Mouse (Mus musculus) forebrain, postnatal 0 days (tissue): ENCODE measurements at regions not wholly inside any gene's neighbourhood (a gene's known extent, or its start where the extent isn't known, plus 50 kb on each side); places are given as distances from the start of the nearest gene placed in this dataset. TPM values are rescaled to one million over a fixed set of nuclear protein-coding genes. Genes with fewer than 3 reads are reported as not detected.

Experiments
- ATAC-seq: fragments of 200-750 bp; cut with Nextera tagmentation; 2 replicates; pipeline ENCODE4 v1.8.0; 2017; ENCODE audit warnings: mild to moderate bottlenecking, moderate library complexity
- DNase-seq: peaks from one replicate; pipeline ENCODE4 v3.0.0-alpha.2; 2015
- H3K27ac ChIP-seq: fragments of 300-500 bp; sonication (generic); 2 replicates; pipeline ENCODE4 v1.5.1; 2014; ENCODE audit warnings: low read depth, mild to moderate bottlenecking, antibody characterized with exemption, low read length, moderate library complexity, mixed read lengths
- H3K27me3 ChIP-seq: fragments of 300-500 bp; sonication (generic); 2 replicates; pipeline ENCODE4 v1.6.1; 2014; ENCODE audit warnings: mild to moderate bottlenecking, low read length, mixed read lengths; ENCODE audit not compliant: insufficient read depth
- H3K36me3 ChIP-seq: fragments of 300-500 bp; sonication (generic); 2 replicates; pipeline ENCODE4 v1.6.1; 2014; ENCODE audit warnings: mild to moderate bottlenecking, moderate library complexity; ENCODE audit not compliant: insufficient read depth
- H3K4me1 ChIP-seq: fragments of 300-500 bp; sonication (generic); 2 replicates; pipeline ENCODE4 v1.6.1; 2014; ENCODE audit warnings: antibody characterized with exemption; ENCODE audit not compliant: insufficient read depth
- H3K4me2 ChIP-seq: fragments of 300-500 bp; sonication (generic); 2 replicates; pipeline ENCODE4 v1.6.1; 2014; ENCODE audit warnings: low read depth, mild to moderate bottlenecking, moderate library complexity
- H3K4me3 ChIP-seq: fragments of 300-500 bp; sonication (generic); 2 replicates; pipeline ENCODE4 v1.5.1; 2014; ENCODE audit warnings: low read depth, low read length, mixed read lengths
- H3K9ac ChIP-seq: fragments of 300-500 bp; sonication (generic); 2 replicates; pipeline ENCODE4 v1.6.1; 2014; ENCODE audit warnings: mild to moderate bottlenecking
- H3K9me3 ChIP-seq: fragments of 300-500 bp; sonication (generic); 2 replicates; pipeline ENCODE4 v1.6.1; 2016; ENCODE audit warnings: low read length
- CTCF ChIP-seq: sonication (generic); IDR thresholded peaks from 2 replicates; pipeline ENCODE4 v1.5.1; 2016; ENCODE audit warnings: antibody characterized with exemption, control low read depth, low read depth
- WGBS: fragments of 180-500 bp; shearing (Covaris S2); extraction: QIAGEN DNeasy Blood & Tissue Kit; methylation state at CpG from one replicate; pipeline ENCODE4 v1.1.7; 2014; 5-methylcytosine and 5-hydroxymethylcytosine counted together
- microRNA counts: library from miRNA; unstranded; fragments of <30 nt; microRNA quantifications from one replicate; lab custom pipeline; 2015
- microRNA-seq, 2 experiments: library from miRNA; unstranded; fragments of <30 nt; microRNA quantifications; one replicate each; pipeline ENCODE4; 2016

- ATAC-seq, result no peak
- Histone ChIP-seq H3K4me3 (no peak overlapping the region), H3K27ac (no peak overlapping the region), H3K9ac (no peak overlapping the region), H3K9me3 (no peaks in the 10 kb centered on the region), H3K36me3 (no peaks in the 10 kb centered on the region), H3K27me3 (no peaks in the 10 kb centered on the region), H3K4me2 (no peak overlapping the region), H3K4me1 (no peaks in the 10 kb centered on the region)
- DNase-seq, result no peak
- no peak for TF ChIP-seq CTCF
- 18% methylated on average over 2 of the region's 2 CpGs for WGBS
Measured at GRCm38 (mm10) chr1:20674615-20675014, 56.1 kb upstream of the Il17a start.

- no peak overlapping the region for H3K4me3 ChIP-seq
- no peak overlapping the region for H3K4me2 ChIP-seq
- H3K36me3 ChIP-seq, result no peaks in the 10 kb centered on the region
- DNase-seq, result peak; percentile 7
- H3K27ac ChIP-seq, result no peak overlapping the region
- H3K4me1 ChIP-seq, result no peaks in the 10 kb centered on the region
- H3K9ac ChIP-seq, result no peak overlapping the region
- no peaks in the 10 kb centered on the region for H3K9me3 ChIP-seq
- H3K27me3 ChIP-seq, result no peaks in the 10 kb centered on the region
- ATAC-seq, result peak; percentile 51
- 15% methylated on average over 3 of the region's 3 CpGs for WGBS
- TF ChIP-seq CTCF, result no peak
Measured at GRCm38 (mm10) chr1:20677987-20678386, 52.7 kb upstream of the Il17a start.

GRCm38 (mm10) chr1:20678823-20679222, 51.9 kb upstream of the Il17a start:
- WGBS, result 90% methylated on average over 4 of the region's 4 CpGs
- no peak for TF ChIP-seq CTCF
- no peak for DNase-seq

GRCm38 (mm10) chr1:20679299-20679698, 51.4 kb upstream of the Il17a start:
- Histone ChIP-seq H3K4me3 (no peak overlapping the region), H3K27ac (no peak overlapping the region), H3K4me2 (no peak overlapping the region), H3K9me3 (no peaks in the 10 kb centered on the region), H3K36me3 (no peaks in the 10 kb centered on the region), H3K9ac (no peak overlapping the region), H3K27me3 (no peaks in the 10 kb centered on the region), H3K4me1 (no peaks in the 10 kb centered on the region)
- ATAC-seq (no peak), DNase-seq (no peak)
- WGBS, result 81% methylated on average over 2 of the region's 2 CpGs
- TF ChIP-seq CTCF, result no peak

More at GRCm38 (mm10) chr1:20678823-20679222, 51.9 kb upstream of the Il17a start:
- Histone ChIP-seq H3K27ac (no peak overlapping the region), H3K4me3 (no peak overlapping the region), H3K36me3 (no peaks in the 10 kb centered on the region), H3K9me3 (no peaks in the 10 kb centered on the region), H3K27me3 (no peaks in the 10 kb centered on the region), H3K4me1 (no peaks in the 10 kb centered on the region), H3K4me2 (no peak overlapping the region), H3K9ac (no peak overlapping the region)
- no peak for ATAC-seq

GRCm38 (mm10) chr1:20679744-20680341, 50.9 kb upstream of the Il17a start:
- H3K36me3 ChIP-seq, result no peaks in the 10 kb centered on the region
- H3K27me3 ChIP-seq, result no peaks in the 10 kb centered on the region
- no peak overlapping the region for H3K4me2 ChIP-seq
- DNase-seq, result no peak
- no peaks in the 10 kb centered on the region for H3K9me3 ChIP-seq
- no peak for TF ChIP-seq CTCF
- WGBS, result 80% methylated on average over 5 of the region's 5 CpGs
- no peak for ATAC-seq
- H3K27ac ChIP-seq, result no peak overlapping the region
- H3K4me3 ChIP-seq, result no peak overlapping the region
- H3K9ac ChIP-seq, result no peak overlapping the region
- no peaks in the 10 kb centered on the region for H3K4me1 ChIP-seq

- no peaks in the 10 kb centered on the region for H3K4me1 ChIP-seq
- no peak for DNase-seq
- TF ChIP-seq CTCF, result no peak
- H3K4me3 ChIP-seq, result no peak overlapping the region
- H3K9me3 ChIP-seq, result no peaks in the 10 kb centered on the region
- WGBS, result 84% methylated on average over 2 of the region's 2 CpGs
- no peaks in the 10 kb centered on the region for H3K27me3 ChIP-seq
- no peaks in the 10 kb centered on the region for H3K36me3 ChIP-seq
- H3K9ac ChIP-seq, result no peak overlapping the region
- H3K4me2 ChIP-seq, result no peak overlapping the region
- ATAC-seq, result no peak
- H3K27ac ChIP-seq, result no peak overlapping the region
Measured at GRCm38 (mm10) chr1:20680553-20680952, 50.2 kb upstream of the Il17a start.

MicroRNA genes in the stretch of these regions (microRNA counts, 519-probe panel; counts per million panel counts)
- not detected for microRNA mmu-miR-206 (lab: Ali Mortazavi, UCI)

Small RNA genes in the stretch of these regions (microRNA-seq; reads per million reads assigned to microRNA genes)
- 7.7 to 105 reads per million in 2 experiments for gene Mir206
